Mouse (Mus musculus) adipose tissue, adult 10 weeks (tissue): ENCODE data around the gene Taf9. TPM values are rescaled to one million over a fixed set of nuclear protein-coding genes. Genes with fewer than 3 reads are reported as not detected.

Experiments
- polyA plus RNA-seq: library from polyadenylated mRNA; stranded (reverse); fragments of 350-450 nt; fragmentation: Illumina TruSeq; extraction: RNeasy Lipid Tissue Mini Kit (QIAGEN cat#74804); gene quantifications from one replicate; pipeline ENCODE4 v1.2.3, GENCODE M21; 2014; ENCODE audit warnings: low read depth, low replicate concordance

Taf9 gene
- polyA plus RNA-seq: 27.4 TPM

DNA sequence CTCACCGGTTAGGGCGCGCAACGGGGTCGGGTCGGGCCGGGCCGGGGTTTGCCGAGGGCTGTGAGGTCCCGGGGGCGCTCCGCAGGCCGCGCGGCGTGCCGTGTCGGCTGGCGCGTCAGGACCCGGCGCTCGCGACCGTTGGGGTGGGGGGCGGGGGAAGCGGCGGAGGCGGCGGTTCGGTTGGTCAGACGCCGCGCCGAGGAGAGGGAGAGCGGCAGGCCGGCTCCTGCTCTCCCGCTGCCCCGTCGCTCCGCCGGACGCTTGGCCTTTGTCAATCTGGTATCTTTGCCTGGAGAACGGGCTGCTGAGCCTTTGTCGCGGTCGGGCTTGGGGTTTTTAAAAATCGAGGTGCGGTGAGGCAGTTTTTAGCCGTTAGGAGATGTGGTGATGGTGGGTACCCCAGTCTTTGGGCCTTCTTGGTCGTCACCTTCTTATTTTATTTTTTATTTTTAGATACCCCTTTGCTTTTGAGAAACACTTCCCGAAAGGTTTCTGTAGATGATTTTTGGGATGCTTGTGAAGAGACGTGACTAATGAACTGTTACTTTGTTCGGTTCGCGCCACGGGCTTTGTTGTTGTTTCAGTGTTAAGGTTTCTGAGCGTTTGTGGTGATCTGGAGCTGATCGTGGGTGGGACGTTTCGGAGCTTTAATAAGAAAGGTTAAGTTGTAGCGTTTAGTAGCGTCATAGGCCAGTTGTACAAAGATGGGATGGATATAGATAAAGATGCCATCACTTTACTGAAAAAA is at the start of gene Taf9:
Gene Taf9, plus strand, starts transcription at position 141 of the 748 bp plus-strand sequence.

GRCm38 (mm10) chr13:100616181-100617087 is 34.9 kb upstream of the Taf9 start, which contains the start of gene Marveld2:
Gene Marveld2, minus strand, starts transcription at chr13:100616971.

GRCm38 (mm10) chr13:100650550-100651438 is 585 bp upstream of the Taf9 start, which contains the start of the genes Ak6 and Rad17:
Gene Ak6, plus strand, starts transcription at chr13:100650979.
Gene Rad17, minus strand, starts transcription at chr13:100651051.

GRCm38 (mm10) chr13:100669291-100670022 is 18.1 kb downstream of the Taf9 start, which contains the start of gene Ccdc125:
Gene Ccdc125, plus strand, starts transcription at chr13:100669717.

Other genes starting within 250 kb of the Taf9 start
- gene Naip1, start 198.7 kb upstream of the Taf9 start, polyA plus RNA-seq: 0.51 TPM
- gene Gtf2h2, start 159.0 kb upstream of the Taf9 start, polyA plus RNA-seq: 27.9 TPM
- gene Ocln, start 98.9 kb upstream of the Taf9 start, polyA plus RNA-seq: 19.3 TPM
- gene Marveld2, start 34.6 kb upstream of the Taf9 start, polyA plus RNA-seq: 10.7 TPM
- 88.8 TPM for gene Ak6, start 600 bp upstream of the Taf9 start, polyA plus RNA-seq
- 12.3 TPM for gene Rad17, start 528 bp upstream of the Taf9 start, polyA plus RNA-seq
- 5.3 TPM for gene Ccdc125, start 18.1 kb downstream of the Taf9 start, polyA plus RNA-seq
- gene Cdk7, start 79.4 kb downstream of the Taf9 start, polyA plus RNA-seq: 34.2 TPM
- gene Mrps36, start 93.1 kb downstream of the Taf9 start, polyA plus RNA-seq: 47.8 TPM
- gene Cenph, start 124.3 kb downstream of the Taf9 start, polyA plus RNA-seq: 1.3 TPM
- gene Ccnb1, start 135.0 kb downstream of the Taf9 start, polyA plus RNA-seq: 3.6 TPM
- 45.5 TPM for gene Slc30a5, start 181.8 kb downstream of the Taf9 start, polyA plus RNA-seq